In genomic region chr5:125465701-125466106, GRCm38 (mm10) we compare ENCODE assay signal across 1 mouse cellular context.
A peak's percentile ranks its signal among the peaks of the same experiment; 100 is the strongest.
TF ChIP-seq lines count a peak whose summit lies in the region.

No protein-coding gene starts in this region.

TF ChIP-seq in CH12.LX, 34 proteins besides CTCF, POLR2A, EP300 and RAD21 (continued from another document):
- peak; percentile 86 for TF ChIP-seq NELFE (IDR thresholded peaks at IDR 0.05; ENCODE audit: low read depth, low read length)
- peak; percentile 98 for TF ChIP-seq TCF12 (IDR thresholded peaks at IDR 0.05; ENCODE audit: low read depth, low read length)
- peak; percentile 87 for TF ChIP-seq SIN3A (IDR thresholded peaks at IDR 0.05; ENCODE audit: low read length)
- no peak for TF ChIP-seq ZNF384 (IDR thresholded peaks at IDR 0.05; ENCODE audit: low read depth, low read length)
- peak; percentile 76 for TF ChIP-seq HCFC1 (IDR thresholded peaks at IDR 0.05; ENCODE audit: low read depth, low read length)
- peak; percentile 37; the same call in 1 of the 2 replicates for TF ChIP-seq USF2 (conservative IDR thresholded peaks at IDR 0.05; ENCODE audit: low read depth, low read length)
- TF ChIP-seq POLR2AphosphoS2 (IDR thresholded peaks at IDR 0.05; ENCODE audit: low read depth, low read length) = peak; percentile 69; the same call in 1 of the 2 replicates
- peak; percentile 82 for TF ChIP-seq ELF1 (IDR thresholded peaks at IDR 0.05; ENCODE audit: low read depth, low read length)
- peak; percentile 72; the same call in 1 of the 2 replicates for TF ChIP-seq MYC (IDR thresholded peaks at IDR 0.05; ENCODE audit: low read depth, low read length)
- TF ChIP-seq USF1 (IDR thresholded peaks at IDR 0.05; ENCODE audit: low read depth, low read length) = peak; percentile 62
- TF ChIP-seq KAT2A (IDR thresholded peaks at IDR 0.05; ENCODE audit: insufficient replicate concordance, low read length) = peak; percentile 97
- TF ChIP-seq CHD1 (IDR thresholded peaks at IDR 0.05; ENCODE audit: low read depth, low read length) = no peak
- TF ChIP-seq ETS1 (conservative IDR thresholded peaks at IDR 0.05; ENCODE audit: low read depth, low read length) = no peak; the same call in 1 of the 2 replicates
- TF ChIP-seq ZMIZ1 (IDR thresholded peaks at IDR 0.05; ENCODE audit: low read depth, low read length) = peak; percentile 81; the same call in 1 of the 2 replicates
- TF ChIP-seq JUN (IDR thresholded peaks at IDR 0.05; ENCODE audit: insufficient read depth, low read depth, low read length) = no peak
- peak; percentile 94 for TF ChIP-seq MXI1 (IDR thresholded peaks at IDR 0.05; ENCODE audit: low read depth, low read length)
- no peak for TF ChIP-seq GABPA (IDR thresholded peaks at IDR 0.05; ENCODE audit: insufficient replicate concordance, low read depth, low read length)
- TF ChIP-seq ZKSCAN1 (IDR thresholded peaks at IDR 0.05; ENCODE audit: borderline replicate concordance, low read depth, low read length) = no peak
